Comparison of ENCODE assay signal across 8 mouse cellular contexts in genomic region chr9:65188599-65188998, GRCm38 (mm10). TPM values are rescaled to one million over a fixed set of nuclear protein-coding genes. Genes with fewer than 3 reads are reported as not detected.
A peak's percentile ranks its signal among the peaks of the same experiment; 100 is the strongest.
DNase-seq lines count a peak whose midpoint lies in the region; ATAC-seq and TF ChIP-seq lines count a peak whose summit lies in the region.

No protein-coding gene starts in this region.

- no peak for TF ChIP-seq EP300 in lung, postnatal 0 days (IDR thresholded peaks at IDR 0.05)

- peaks cover 0 to 14% of the 10 kb centered on the region in 2 experiments; a peak in 2 of 4 replicates for H3K4me1 ChIP-seq in ES-E14 (ENCODE audit: control insufficient read depth in 2 of 2, insufficient read depth in 2 of 2, low read length in 2 of 2, poor library complexity in 1 of 2)
- H3K4me1 ChIP-seq in forebrain, embryonic 12.5 days = peaks cover 24% of the 10 kb centered on the region
- no peaks in the 10 kb centered on the region for H3K4me1 ChIP-seq in lung, postnatal 0 days (ENCODE audit: insufficient read depth, low read depth, low read length)

- no peak overlapping the region for H3K27ac ChIP-seq in ES-E14 (ENCODE audit: insufficient read depth, low read depth, low read length, poor library complexity, severe bottlenecking)
- no peak overlapping the region for H3K27ac ChIP-seq in forebrain, embryonic 12.5 days
- H3K27ac ChIP-seq in lung, postnatal 0 days (ENCODE audit: low read length) = no peak overlapping the region

- in situ Hi-C loops in ES-E14 (cut with MboI; ENCODE audit: low sequenced_read_pairs in 2 of 2, unreplicated experiment in 2 of 2) = loop anchor here (10.0 kb wide), 1 partner anchor 54 kb away; no protein-coding TSS in a partner anchor

- peak; percentile 93 for DNase-seq in ES-E14 (ENCODE audit: low read depth, low spot score)
- peak; percentile 93 for DNase-seq in c-Kit-positive CD71-negative TER-119-negative erythroid progenitor cells, embryonic 14.5 days (ENCODE audit: low read depth)
- peak; percentile 84 for DNase-seq in layer of hippocampus, adult 9-11 months
- DNase-seq in lung, postnatal 0 days (ENCODE audit: low spot score) = peak; percentile 91
- peak; percentile 81 for DNase-seq in ovary, postnatal 14 days (ENCODE audit: low spot score)
- DNase-seq in thymus, postnatal 0 days (ENCODE audit: low spot score) = peak; percentile 82

- H3K9ac ChIP-seq in ES-E14 (ENCODE audit: insufficient read depth, low read depth, low read length, poor library complexity, severe bottlenecking) = no peak overlapping the region
- no peak overlapping the region for H3K9ac ChIP-seq in forebrain, embryonic 12.5 days
- no peak overlapping the region for H3K9ac ChIP-seq in lung, postnatal 0 days (replicated peaks; ENCODE audit: low read depth)

- 6% methylated on average over 3 of the region's 3 CpGs for WGBS in forebrain, embryonic 12.5 days
- WGBS in lung, postnatal 0 days = 5% methylated on average over 3 of the region's 3 CpGs

- no peak overlapping the region for H3K4me3 ChIP-seq in ES-E14 (ENCODE audit: insufficient read depth in 1 of 2, low read depth in 1 of 2, low read length in 2 of 2, poor library complexity in 1 of 2, severe bottlenecking in 1 of 2)
- no peak overlapping the region for H3K4me3 ChIP-seq in forebrain, embryonic 12.5 days (replicated peaks)
- H3K4me3 ChIP-seq in lung, postnatal 0 days (ENCODE audit: low read depth, low read length) = no peak overlapping the region

- H3K36me3 ChIP-seq in ES-E14 (ENCODE audit: control insufficient read depth, insufficient read depth, low read length, poor library complexity, severe bottlenecking) = no peaks in the 10 kb centered on the region; the same call in 1 of the 2 replicates
- peaks cover 27% of the 10 kb centered on the region for H3K36me3 ChIP-seq in forebrain, embryonic 12.5 days (replicated peaks)
- no peaks in the 10 kb centered on the region for H3K36me3 ChIP-seq in lung, postnatal 0 days (ENCODE audit: insufficient read depth, low read length)

- ATAC-seq in forebrain, embryonic 12.5 days (ENCODE audit: low FRiP score) = peak; percentile 56; the same call in 1 of the 2 replicates
- ATAC-seq in hematopoietic stem cell, adult 5-6 weeks (replicated peaks in 1 of 2; ENCODE audit: insufficient read depth in 1 of 2, low FRiP score in 2 of 2, low TSS enrichment in 1 of 2, low read depth in 1 of 2, poor library complexity in 2 of 2, severe bottlenecking in 2 of 2) = peak; percentile 87 to 89
- peak; percentile 64 for ATAC-seq in lung, postnatal 0 days

- H3K9me3 ChIP-seq in ES-E14 (ENCODE audit: control insufficient read depth, insufficient read depth, low read depth, low read length) = no peaks in the 10 kb centered on the region
- H3K9me3 ChIP-seq in forebrain, embryonic 12.5 days = no peaks in the 10 kb centered on the region
- no peaks in the 10 kb centered on the region for H3K9me3 ChIP-seq in lung, postnatal 0 days (ENCODE audit: low read length)

- H3K27me3 ChIP-seq in forebrain, embryonic 12.5 days = 0 out of 2 replicates have a peak, but pooled peaks cover 3% of the 10 kb centered on the region
- H3K27me3 ChIP-seq in lung, postnatal 0 days (replicated peaks; ENCODE audit: insufficient read depth, low read length) = no peaks in the 10 kb centered on the region

- TF ChIP-seq CTCF in lung, postnatal 0 days (IDR thresholded peaks at IDR 0.05) = peak; percentile 97

- H3K4me2 ChIP-seq in forebrain, embryonic 12.5 days = no peak overlapping the region
- H3K4me2 ChIP-seq in lung, postnatal 0 days (replicated peaks; ENCODE audit: low read depth, low read length) = no peak overlapping the region

TF ChIP-seq in ES-E14, 5 proteins besides CTCF, POLR2A, EP300 and RAD21:
- no peak for TF ChIP-seq MAFK (IDR thresholded peaks at IDR 0.05; ENCODE audit: insufficient read depth, low read depth, low read length)
- peak; percentile 95 for TF ChIP-seq ZC3H11A (IDR thresholded peaks at IDR 0.05; ENCODE audit: borderline replicate concordance, low read depth, low read length)
TF ChIP-seq in ES-E14: peak in this region for 1.

RNA-seq across cellular contexts. Expression of gene Parp16, which starts 6.6 kb away (rescaled TPM):
- 4.9 TPM in 2 replicates for total RNA-seq in ES-E14 (2012; rRNA removed)
- polyA plus RNA-seq in forebrain, embryonic 12.5 days (2016; fragmentation: Nextera tagmentation; extraction: Ambion mirVana) = 5.7 and 5.9 TPM in 2 replicates
- total RNA-seq in hematopoietic stem cell, adult 5-6 weeks (2017) = 7.6 and 9.6 TPM in 2 replicates
- 5.3 and 5.4 TPM in 2 replicates for polyA plus RNA-seq in lung, postnatal 0 days (2015; fragmentation: Nextera tagmentation; extraction: Ambion mirVana)
- 6.0 and 7.3 TPM in 2 replicates for polyA plus RNA-seq in thymus, postnatal 0 days (2015; fragmentation: Nextera tagmentation; extraction: Ambion mirVana)

RNA-seq across cellular contexts. Expression of gene Igdcc3, which starts 47.6 kb away (rescaled TPM):
- total RNA-seq in ES-E14 (2012; rRNA removed) = 6.0 and 6.1 TPM in 2 replicates
- 40.0 and 40.8 TPM in 2 replicates for polyA plus RNA-seq in forebrain, embryonic 12.5 days (2016; fragmentation: Nextera tagmentation; extraction: Ambion mirVana)
- not detected in 2 replicates for total RNA-seq in hematopoietic stem cell, adult 5-6 weeks (2017)
- polyA plus RNA-seq in lung, postnatal 0 days (2015; fragmentation: Nextera tagmentation; extraction: Ambion mirVana) = 0.33 and 0.67 TPM in 2 replicates
- polyA plus RNA-seq in thymus, postnatal 0 days (2015; fragmentation: Nextera tagmentation; extraction: Ambion mirVana) = 0.09 TPM in 1 of 2 replicates, not detected in the other

Comparison
In these comparisons a context has a peak if more than half of its experiments do, and no peak if none do; other contexts are left out.
1. RNA of gene Igdcc3, which starts 47.6 kb away (polyA plus RNA-seq): 40.0 to 40.8 TPM in forebrain, embryonic 12.5 days; 0.33 to 0.67 TPM in lung, postnatal 0 days and 0.09 TPM in thymus, postnatal 0 days; every median in the first group is over 10 times any median in the second.
2. Peak in every context shown above with its lines, with median percentiles within 50 percentile points of each other: DNase-seq and ATAC-seq.